Mouse (Mus musculus): Measurements from ENCODE around the gene Gm20388.

Gm20388 gene

DNA sequence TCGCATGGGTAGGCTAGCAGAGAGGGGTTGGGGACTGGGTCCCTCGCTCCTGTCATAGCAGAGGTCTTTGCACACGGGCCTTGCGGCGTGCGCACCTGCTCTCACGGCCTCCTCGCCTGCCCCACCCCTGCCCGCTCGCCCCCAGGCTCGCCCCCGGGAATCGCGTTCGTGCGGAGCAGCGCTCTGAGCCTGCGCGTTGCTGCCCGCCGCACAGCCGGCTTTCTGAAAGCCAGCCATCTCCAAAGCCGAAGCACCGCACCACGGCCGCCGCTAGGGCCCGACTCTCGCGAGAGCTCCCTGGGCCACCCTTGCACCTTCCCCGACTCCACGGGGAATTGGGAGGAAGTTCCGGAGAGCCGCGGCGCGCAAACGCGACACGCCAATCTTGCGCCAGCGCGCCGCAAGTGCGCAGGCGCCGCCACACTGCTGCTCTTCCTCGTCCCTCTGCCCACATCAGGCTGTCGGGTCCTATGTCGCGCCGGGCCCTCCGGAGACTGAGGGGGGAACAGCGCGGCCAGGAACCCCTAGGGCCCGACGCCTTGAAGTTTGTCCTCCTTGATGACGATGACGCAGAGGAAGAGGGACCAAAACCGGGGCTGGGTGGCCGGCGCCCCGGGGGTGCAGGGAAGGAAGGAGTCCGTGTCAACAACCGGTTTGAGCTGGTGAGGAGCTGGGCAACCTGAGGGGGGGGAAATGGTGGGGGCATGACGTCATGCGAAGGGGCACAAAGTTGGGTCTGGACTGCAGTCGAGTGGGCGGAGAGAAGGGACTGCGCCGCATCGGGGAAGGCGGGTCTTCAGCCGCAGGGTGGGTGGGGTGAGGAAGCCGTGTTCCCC lies 3463.0 kb downstream of the Gm20388 start, which contains the start of gene Tcf25:
TSS of gene Tcf25 (plus strand) at position 351 of the 836 bp plus-strand sequence.
- peak; percentile 98 for DNase-seq

DNA sequence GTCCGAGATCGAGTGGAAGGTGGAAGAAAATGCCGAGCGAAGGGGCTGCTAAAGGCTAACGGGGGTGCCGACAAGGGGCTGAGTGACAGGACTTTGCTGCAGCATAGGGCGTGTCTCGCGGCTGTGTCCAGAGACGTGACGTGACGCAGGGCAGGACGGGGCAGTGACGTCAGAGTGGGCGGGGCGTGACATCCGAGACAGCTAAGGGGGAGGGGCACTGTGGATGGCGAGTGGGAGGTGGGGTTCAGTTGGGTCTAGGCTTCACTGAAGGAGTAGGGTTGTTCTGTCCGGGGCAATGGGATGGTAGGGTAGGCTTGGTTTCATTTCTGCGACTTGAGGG lies 3463.6 kb downstream of the Gm20388 start:
- DNase-seq = peak; percentile 97

DNA sequence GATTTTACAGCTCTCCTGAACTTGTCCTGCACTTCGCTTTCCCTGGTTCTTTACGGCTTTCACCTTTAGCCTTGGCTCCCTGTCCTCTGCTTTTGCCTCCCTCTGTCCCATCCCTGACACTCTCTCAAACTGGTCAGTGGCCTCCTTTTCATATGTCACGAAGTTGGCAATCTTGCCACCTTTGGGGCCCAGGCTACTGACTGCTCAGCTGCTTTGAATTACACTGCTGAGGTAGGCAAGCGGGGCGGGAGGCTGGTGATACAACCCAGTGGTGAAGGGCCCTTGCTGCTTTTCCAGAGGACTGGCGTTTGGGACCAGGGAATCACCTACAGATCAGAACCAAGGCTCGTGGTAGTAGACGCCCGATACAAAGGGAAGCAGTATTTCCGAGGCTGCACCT lies 3465.1 kb downstream of the Gm20388 start:
- no peak for DNase-seq

DNA sequence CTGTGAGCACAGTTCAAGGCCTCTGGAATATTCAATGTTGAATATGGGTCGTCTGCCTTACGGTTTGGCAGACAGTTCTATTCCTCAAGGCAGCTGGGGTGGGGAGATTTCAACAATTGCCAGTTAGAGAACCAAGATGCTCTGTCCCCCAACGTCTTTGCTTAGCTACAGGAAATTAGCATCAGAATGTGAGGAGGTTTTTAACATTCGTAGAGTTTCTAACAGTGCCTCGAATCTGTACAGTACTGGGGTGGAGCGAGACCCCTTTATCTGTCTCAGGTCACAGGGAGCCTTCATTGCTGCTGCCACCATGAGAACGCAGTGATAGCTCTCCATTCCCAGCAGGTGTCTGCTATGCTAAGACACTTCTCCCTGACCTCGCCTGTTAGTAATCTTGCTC lies 3465.5 kb downstream of the Gm20388 start:
- DNase-seq = no peak

DNA sequence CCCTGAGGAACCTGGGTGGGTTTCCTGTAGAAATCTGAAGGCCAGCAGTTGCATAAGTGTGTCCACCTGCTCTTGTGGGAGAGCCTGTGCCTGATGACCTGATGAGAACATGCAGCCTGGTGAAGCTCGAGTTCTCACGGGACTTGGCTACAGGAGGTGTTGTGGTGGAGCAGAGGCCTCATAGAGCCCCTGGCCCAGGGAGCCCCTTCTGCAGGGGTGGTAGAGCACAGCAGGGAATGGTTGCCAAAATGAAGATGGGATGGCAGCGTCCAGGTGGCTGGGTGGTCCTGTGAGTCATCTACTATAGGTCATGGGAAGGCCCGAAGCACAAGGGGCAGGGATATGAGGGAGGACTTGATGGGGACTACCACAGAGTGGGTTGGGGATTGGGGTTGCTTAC lies 3471.1 kb downstream of the Gm20388 start:
- DNase-seq = no peak

DNA sequence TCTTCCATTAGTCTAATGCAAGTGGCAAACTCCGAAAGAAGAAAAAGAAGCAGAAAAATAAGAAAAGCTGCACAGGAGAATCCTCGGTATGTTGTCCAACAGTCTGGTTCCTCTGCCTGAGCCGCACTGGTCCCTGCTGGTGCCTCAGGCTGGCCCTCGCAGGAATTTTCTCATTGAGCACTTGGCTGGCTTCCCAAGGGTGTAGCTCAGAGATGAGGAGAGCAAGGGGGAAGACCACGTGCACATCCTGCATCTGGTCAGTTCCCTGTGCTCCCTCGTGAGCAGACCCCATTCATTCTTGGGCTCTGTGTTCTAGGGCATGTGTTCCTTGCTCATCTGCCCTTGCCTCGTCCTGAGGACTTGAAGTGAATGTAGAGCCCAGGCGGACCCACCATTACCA lies 3471.9 kb downstream of the Gm20388 start:
- DNase-seq = no peak

DNA sequence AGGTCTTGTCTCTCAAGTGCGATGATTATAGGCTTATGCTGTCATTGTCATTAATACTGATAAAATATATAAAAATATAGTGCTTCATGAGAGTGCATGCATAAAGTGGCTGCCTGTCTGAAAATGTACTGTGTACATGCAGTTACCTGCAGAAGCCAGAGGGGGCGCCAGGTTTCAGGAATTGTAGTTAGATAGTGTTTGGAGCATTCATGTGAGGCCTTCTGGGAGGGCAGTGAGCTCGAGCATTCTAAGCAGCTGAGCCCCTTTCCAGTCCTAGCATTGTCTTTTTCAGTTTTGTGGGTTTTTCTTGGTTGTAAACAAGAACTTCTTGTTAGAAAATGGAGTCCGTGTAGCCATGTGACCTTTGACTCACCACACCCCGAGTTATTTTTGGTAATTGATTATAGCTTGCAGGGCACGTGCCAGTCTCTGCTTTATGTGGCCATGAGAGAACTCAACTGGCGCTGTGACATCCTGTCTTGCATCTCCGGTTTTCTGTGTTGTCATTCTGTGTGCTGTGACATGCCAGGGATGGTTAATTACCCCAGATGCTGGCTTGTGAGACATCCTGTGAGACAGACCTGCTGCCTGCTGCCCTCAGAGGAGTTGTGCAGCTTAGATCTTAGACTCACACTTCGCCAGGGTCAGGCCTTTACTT lies 3474.4 kb downstream of the Gm20388 start:
- DNase-seq = peak; percentile 50

DNA sequence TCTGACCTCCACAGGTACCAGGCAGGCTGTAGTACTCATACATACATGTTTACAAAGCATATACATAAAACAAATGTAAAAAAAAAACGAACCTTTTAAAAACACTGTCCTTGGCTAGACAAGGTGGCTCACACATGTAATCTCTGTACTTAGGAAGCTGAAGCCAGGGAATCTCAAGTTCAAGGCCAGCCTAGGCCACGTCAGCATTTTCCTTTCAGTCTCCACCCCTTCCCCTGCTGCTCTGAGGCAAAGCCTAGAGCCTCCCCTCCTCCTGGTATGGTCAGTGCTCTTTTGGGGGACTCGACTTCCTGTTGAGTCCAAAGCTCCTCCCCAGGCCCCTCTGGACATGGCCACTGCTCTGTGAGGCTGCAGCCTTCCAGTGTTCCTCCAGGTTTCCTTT lies 3476.4 kb downstream of the Gm20388 start:
- no peak for DNase-seq

DNA sequence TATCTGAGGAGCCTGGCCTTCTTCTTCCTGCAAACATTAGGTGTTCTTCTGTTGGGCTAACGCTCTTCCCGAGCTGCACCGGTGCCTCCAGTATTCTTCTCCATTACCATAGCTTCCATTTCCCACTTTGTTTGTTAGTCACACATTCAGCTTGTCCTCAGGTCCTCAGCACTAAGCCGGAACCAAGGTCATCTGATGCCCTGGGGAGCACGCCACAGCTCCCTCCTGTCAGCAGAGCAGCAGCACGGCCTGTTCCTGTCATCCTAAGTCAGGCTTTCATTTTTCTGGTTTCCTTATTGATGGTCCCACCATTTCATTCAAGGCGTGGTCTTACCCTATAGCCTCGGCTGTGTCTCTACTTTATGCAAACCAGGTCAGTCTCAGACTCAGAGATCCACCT lies 3477.2 kb downstream of the Gm20388 start:
- DNase-seq = no peak

DNA sequence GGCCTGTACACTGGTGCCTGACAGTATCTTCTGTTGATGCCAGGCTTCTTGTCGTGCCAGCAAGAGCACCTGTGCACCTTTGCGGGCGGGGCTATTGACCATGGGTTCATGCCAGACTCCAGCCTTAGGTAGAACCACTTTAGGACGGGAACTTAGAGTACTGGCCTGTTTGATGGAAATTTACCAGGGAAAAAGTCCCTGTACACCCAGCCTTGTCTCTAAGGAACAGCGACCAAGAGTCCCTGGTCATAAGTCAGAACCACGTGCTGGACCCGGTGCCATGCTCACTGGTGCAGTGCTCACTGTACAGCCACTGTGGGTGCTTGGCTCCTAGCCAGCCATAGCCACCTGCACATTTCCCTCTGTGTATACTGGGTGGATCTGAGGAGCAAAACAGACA lies 3478.4 kb downstream of the Gm20388 start:
- no peak for DNase-seq

DNA sequence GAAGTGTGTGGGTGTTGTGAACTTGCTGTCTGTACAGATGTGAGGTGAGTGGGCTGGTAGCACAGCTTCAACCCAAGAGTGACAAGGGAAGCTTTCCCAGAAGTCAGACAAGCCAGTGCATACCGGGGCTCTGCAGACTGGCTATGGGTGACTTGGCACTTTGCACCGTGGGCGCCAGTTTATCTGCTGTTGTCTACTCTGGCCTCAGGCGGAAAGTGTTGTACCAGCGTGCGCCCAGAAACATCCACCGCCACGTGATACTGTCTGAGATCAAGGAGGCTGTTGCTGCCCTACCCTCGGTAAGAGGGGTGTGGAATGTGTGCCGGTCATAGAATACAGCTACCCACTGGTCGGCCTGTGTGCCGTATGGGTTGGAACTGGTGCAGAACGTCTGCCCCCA lies 3487.7 kb downstream of the Gm20388 start:
- DNase-seq = no peak

DNA sequence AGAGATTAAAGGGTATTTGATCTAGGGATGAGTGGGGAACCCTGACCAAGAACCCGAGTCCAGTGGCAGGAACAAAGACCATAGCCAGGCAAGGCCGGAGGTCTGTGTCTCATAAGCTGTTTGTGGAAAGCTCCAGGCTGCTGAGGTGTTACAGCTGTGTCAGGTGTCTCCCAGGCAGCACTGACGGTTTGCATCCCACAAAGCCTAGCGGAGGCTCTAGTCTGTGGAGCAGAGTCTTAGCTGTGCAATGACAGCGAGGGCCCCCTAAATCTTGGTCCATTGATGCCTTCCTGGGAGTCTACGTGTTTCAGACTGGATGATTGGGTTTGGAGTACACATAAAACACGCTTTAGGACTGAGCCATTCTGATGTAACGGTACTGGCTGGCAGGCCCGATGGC lies 3491.3 kb downstream of the Gm20388 start:
- DNase-seq = no peak

DNA sequence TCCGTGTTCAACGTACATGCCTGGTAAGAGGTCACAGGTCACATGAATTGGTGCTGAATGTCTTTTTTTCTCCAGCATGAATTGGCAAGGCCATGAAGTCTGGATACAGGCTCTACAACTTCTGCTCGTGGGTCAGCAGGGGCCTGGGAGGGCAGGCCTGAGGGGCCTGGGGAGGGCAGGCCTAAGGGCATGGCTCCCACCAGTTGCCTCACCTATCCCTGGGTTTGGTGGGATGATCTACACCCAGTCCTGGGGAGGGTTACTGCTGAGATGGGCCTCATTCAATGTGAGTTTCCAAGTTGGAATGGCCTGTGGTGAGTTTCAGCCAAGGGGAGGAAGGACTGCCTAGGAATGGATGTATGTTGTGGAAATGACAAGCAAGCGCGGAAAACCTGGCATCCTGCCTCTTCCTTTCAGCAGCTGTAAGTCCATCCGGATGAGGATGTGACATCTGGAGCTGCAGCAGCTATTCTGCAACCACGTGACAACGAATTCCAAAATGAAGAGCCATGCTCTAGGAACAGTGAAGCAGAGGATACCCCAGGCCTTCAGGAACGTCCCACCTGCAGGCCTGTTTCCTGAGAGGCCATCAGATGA lies 3492.2 kb downstream of the Gm20388 start:
- DNase-seq = no peak

DNA sequence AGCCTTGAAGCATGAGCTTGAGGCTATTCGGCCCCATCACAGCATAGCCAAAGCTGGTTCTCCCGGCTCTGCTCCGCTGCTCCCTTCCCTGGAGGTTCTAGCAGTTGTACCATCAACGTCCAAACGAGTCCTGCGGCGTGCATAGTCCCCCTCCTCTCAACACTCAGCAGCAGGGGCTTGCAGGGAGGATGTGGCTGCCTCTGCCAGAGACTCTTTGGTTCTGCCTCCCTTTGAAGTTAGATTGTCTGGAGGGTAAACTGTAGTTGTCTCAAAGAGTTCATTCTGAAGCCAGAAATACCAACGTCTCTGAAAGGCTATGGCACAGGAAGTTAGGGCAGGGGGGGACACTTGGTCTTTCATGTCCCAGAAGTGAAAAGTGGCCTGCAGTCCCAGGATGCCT lies 3493.9 kb downstream of the Gm20388 start:
- DNase-seq = no peak

DNA sequence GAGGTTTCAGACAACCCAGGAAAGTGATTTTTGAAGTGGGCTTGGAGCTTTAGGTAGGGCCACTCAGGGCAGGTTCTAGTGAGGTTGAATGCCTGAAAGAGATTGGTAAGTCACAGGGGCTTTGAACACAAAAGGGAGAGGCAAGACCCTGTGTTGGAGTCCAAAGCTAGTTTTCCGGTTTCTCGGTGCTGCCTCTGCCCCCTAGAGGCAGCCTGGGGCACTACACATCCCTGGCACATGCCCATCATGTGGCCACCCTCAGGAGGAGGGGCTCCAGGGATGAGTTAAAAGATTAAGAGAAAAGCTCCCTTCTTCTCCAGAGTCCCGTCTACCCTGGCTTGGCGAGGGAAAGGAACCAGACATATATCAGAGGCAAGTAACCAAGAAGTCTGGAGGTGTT lies 3496.1 kb downstream of the Gm20388 start, which contains the start of gene Mc1r:
TSS of gene Mc1r (plus strand) at position 322 of the 400 bp plus-strand sequence.
- DNase-seq = peak; percentile 75

DNA sequence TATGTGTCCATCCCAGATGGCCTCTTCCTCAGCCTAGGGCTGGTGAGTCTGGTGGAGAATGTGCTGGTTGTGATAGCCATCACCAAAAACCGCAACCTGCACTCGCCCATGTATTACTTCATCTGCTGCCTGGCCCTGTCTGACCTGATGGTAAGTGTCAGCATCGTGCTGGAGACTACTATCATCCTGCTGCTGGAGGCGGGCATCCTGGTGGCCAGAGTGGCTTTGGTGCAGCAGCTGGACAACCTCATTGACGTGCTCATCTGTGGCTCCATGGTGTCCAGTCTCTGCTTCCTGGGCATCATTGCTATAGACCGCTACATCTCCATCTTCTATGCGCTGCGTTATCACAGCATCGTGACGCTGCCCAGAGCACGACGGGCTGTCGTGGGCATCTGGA lies 3497.0 kb downstream of the Gm20388 start:
- no peak for DNase-seq

DNA sequence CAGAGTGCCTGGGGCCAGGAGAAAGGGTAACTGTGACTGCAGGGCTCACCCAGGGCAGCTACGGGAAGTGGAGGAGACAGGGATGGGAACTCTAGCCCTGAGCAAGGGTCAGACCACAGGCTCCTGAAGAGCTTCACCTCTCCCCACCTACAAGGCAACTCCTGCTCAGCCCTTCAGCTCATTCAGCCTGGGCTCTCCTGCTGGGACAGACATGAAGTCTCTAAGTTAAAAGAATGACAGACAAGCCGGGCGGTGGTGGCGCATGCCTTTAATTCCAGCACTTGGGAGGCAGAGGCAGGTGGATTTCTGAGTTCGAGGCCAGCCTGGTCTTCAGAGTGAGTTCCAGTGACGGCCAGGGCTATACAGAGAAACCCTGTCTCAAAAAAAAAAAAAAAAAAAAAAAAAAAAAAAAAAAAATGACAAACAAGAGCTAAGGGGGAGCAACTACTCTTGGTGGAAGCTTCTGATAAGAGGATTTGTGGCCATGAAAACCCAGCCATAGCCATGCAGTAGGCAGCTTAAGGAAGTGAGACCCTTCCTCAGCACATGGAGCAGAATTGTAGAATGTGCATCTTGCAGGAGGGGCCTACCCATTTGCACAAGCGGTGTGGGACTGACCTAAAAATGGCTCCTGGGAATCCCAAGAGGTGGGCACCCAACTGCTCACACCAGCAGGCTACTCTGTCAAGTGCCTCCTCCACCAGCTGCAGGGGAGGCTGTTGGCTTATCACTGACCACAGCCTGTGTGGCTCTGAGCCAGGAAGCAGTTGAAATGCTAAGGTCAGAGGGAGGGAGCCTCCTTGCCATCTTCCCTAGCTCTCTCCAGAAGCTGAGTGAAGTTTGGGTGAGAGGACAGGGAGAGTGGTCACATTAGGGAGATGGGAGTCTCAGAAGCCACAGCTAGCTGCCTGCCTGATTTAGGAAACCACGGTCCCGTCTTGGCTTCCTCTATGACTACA lies 3498.2 kb downstream of the Gm20388 start:
- no peak for DNase-seq

DNA sequence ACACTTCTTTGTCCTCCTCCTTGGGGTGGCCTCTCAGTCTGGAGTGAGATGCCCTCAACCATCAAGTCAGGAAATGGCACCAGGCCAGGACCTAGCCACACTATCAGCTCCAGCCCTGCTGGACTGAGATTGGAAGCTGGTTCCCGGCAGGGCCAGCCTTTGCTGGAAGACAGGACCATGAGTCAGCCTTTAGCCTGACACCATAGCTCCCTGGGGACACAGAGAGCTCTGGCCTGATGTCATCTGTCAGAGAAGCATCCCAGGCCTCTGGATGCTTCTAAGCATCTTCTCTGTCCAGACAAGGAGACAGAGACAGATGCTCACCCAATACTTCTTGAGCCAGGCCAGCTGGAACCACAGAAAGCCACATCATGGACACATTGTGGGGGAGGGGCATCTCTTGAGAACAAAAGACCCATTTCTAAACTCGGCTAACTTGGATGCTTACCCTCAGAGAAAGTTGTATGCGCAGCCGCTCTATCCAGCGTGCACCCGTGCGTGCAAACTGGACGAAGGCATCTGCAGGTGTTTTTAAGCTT lies 3499.5 kb downstream of the Gm20388 start:
- DNase-seq = peak; percentile 36

DNA sequence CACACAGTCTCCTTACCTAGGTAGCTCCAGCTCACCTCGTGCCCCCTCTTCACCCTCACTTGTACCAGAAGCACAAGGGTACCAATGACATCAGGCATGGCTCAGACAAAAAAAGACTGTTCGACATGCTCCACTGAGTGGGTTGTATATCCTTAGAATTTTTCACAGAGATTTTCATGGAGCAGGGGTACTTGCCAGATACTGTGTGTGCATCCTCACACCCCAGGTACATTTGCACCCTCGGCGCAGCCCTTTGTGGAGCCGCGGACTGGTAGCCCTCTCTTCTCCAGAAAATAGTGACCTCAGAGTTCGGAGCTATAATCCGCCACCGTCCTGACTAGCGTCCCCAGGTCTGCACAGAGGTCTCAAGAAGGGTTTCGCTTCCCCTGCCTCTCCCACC lies 3500.1 kb downstream of the Gm20388 start:
- no peak for DNase-seq

DNA sequence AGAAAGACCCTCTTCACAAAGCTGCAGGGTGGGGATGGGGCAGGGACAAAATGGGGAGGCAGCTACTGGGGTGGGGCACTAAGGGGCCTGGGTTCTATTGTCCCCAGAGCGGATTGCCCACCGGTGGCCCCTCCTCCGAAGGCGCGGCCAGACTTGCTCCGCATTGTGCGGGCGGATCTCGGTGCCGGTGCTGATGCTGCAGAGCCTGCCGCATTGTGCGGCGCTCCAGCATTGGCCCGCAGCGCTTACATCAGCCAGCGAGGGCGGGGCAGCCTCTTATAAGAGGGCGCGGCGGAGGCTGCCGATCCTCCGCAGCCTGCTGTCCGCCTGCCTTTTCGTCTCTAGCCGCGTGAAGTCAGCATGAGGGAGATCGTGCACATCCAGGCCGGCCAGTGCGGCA lies 3500.6 kb downstream of the Gm20388 start, which contains the start of gene Tubb3:
TSS of gene Tubb3 (plus strand) at position 179 of the 400 bp plus-strand sequence.
- DNase-seq = no peak

DNA sequence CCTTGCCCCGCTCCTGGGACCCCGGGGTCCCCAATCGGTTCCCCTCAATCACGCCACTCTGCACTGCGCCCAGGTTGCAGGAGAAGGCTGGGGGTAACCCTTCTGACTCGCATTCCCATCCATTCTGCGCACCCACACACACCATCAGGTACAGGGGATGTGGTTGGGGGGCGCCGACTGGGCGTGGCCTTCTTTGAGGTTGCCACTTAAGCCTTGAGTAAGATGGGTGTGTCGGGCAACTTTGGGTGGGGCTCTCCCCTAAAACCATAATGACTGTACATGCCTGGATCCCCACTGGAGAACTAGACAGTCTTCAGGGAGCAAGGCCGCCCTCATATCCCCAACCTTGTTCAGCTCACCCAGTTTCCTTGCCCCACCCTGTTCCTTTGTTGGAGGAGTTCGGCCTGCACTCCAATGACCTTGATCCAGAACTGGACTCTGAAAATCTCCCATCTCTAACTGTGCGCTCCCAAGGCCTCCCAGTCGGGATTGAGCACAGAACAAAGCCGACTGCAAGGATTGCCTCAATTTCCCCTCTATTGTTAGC lies 3501.2 kb downstream of the Gm20388 start:
- no peak for DNase-seq

DNA sequence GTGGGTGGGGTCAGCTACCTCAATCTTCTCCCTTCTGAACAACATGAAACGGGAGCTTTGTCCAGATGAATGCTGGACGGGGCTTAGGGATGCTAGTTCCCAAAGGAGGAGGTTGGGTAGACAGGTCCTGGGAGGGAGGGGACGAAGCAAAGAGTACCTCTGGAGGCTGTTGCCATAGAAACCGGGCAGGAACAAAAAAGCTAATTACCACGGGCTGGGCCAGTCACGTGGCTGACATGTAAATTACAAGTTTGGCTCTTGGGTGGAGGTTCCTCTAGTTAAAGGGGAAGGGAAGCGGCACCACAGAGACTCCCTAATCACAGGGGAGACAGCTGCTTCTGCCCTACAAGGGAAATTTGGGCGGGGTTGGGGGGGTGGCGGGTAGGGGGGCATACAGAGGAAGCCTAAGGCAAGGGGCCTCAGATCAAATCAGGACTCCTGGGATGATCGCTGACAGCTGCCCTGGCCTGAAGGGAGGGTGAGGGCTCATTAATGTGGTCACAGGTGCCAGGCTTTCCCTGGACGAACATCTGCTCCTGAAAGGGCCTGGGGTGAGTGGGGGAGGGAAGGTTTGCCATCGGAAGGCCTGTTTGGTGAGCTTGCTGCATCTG lies 3502.0 kb downstream of the Gm20388 start:
- DNase-seq = no peak
